Mouse (Mus musculus) c-Kit-positive CD71-negative TER-119-negative erythroid progenitor cells, embryonic 14.5 days (primary cell): ENCODE measurements around the gene Spata32.

Source experiments
- DNase-seq: peaks from one replicate; pipeline ENCODE4 v3.0.0-alpha.2; 2013; ENCODE audit warnings: low read depth

Spata32 gene

DNA sequence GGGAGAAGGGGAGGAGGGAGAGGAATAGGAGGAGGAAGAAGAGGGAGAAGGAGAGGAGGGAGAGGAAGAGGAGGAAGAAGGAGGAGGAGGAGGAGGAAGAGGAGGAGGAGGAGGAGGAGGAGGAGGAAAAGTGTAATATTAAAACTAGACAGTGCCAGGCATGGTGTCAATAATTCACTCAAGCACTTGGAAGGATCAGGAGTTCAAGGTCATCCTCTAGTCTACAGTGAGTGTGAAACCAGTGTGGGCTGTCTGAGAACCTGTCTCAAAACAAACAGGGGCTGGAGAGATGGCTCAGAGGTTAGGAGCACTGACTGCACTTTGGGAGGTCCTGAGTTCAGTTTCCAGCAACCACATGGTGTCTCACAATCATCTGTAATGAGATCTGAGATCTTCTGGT is 15.9 kb downstream of the Spata32 start:
- no peak for DNase-seq

DNA sequence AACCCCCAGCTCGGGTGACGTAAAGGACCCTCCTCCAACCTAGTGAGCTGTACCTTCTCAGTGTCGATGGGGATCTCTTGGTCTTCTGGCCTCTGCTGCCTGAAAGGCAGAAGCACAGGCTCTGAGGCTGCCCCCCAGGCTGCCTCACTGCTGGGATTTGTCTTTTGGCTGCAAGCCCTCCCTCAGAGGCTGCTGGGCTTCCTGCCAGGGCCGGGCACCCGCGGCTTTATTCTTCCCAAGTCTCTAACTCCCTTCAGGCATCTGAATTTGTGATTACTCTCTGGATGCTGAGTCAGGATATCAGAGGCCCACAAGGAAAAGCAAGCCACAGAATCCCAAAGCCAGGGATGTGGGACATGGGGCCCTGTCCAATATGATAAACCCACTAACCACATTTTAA is 16.6 kb downstream of the Spata32 start:
- DNase-seq: no peak

DNA sequence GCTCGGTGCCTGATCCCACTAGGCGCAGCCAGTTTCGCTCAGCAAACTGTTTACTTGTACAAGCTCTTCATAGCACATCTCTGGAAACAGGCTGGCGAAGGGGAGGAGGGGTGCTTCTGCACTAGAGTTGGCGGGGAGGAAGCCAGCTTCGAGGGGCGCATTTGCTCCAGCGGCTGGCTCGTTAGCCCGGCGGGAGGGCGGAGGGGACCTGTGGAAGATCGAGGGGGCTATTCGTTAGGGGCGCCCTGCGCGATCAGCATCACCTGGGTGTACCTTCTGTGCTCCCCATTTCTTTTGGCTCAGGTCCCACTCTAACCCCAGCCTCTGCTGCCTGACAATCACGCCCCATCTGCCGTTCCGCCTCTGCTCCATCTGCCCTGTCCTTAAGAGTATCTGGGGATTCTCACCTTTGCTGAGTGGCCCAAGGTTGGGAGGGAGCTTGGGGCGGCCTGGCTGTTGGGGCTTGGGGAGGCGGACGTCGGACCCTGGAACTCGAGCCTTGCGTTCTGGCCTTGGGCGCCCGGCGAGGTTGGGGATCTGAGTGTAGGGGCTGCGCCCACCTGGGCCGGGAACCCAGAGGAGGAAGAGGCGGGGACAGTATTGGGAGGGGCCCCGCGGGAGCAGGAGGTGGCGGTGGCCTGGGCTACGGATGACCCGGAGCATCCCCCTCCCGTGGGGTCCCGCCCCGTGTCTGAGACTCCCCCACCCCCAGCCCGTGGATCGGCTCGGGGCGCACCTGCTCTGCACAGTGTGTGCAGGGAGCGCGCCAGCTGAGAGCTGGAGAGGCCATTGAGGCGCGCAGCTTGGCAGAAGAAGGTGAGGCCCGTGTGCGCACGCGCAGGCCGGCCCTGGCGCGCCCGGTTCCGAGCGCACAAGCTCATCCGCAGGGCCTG is 19.1 kb downstream of the Spata32 start:
- DNase-seq: no peak

DNA sequence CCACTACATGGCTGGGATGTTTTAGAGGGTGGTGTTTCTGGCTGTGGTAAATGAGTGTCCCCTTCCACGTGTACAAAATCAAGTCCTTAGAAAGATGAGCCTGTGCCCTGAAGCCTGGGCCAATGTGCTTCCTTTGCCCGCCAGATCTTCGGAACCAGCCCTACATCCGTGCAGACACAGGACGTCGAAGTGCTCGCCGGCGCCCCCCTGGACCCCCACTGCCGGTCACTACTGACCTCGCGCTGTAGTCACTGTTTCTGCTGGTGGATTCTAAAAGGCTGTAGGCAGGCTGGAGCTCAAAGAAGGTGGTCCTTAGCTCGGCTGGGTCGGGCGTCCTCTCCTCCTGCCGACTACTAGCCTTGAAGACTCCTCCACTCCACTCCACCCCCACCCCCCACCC is 19.9 kb downstream of the Spata32 start:
- no peak for DNase-seq

DNA sequence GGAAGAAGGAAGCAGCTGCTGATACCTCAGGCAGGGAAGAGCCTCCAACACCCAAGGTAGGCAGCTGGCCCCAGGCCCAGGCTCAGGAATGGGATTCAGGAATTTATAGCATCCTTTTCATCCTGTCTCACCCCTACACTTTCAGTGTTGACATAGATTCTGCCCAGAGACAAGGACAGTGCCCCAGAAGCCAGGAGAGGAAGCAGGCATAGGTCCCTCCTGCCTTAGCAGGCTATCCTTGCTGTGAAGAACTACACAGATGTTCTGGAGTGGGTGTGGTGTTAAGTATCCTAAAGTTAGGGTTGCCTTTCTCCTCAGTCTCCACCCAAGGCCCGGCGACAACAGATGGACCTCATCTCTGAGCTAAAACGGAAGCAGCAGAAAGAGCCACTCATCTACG is 20.9 kb downstream of the Spata32 start:
- no peak for DNase-seq

DNA sequence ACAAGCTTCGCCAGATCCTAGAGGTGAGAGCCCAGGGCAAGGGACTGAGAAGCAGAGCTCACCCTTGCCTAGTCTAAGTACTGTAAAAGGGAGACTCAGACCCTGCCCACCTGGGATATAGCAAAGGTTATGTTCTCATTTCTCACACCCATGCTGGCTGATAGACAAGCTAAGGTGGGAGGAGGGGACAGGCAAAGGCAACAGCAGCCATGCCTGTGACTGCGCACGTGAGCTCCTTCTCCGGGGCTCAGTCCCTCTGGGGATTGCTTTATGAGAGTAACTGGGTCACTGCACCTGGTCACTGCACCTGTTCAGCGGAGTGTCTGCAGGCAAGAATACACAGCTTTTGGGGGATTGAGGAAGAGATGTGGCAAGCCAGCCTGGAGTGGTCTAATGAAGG is 22.6 kb downstream of the Spata32 start:
- DNase-seq: no peak

DNA sequence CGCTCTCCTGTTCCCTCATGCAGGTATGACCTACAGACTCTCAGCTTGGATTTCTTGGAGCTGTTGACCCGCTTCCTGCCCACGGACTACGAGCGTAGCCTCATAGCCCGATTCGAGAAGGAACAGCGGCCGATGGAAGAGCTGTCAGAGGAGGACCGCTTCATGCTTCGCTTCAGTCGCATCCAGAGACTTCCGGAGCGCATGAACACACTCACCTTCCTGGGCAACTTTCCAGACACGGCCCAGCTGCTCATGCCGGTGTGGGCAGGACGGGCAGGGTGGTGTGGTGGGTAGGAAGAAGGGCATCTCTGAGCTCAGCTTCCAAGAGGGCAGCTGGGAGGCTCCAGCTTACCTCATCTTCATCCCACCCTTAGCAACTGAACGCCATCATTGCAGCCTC is 23.0 kb downstream of the Spata32 start:
- DNase-seq: no peak

DNA sequence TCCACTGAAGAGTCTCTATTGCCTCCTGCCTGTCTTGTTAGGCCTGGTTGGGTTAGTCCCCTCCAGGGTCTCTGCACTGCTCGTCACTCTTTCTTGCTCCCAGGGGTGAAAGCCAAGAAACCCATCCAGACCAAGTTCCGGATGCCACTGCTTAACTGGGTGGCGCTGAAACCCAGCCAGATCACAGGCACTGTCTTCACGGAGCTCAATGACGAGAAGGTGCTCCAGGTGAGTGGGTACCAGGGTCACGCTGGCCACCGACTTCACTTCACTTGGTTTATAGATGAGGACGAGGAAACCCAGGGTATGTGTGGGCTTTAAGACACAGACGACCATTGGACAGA is 24.4 kb downstream of the Spata32 start:
- DNase-seq: no peak

DNA sequence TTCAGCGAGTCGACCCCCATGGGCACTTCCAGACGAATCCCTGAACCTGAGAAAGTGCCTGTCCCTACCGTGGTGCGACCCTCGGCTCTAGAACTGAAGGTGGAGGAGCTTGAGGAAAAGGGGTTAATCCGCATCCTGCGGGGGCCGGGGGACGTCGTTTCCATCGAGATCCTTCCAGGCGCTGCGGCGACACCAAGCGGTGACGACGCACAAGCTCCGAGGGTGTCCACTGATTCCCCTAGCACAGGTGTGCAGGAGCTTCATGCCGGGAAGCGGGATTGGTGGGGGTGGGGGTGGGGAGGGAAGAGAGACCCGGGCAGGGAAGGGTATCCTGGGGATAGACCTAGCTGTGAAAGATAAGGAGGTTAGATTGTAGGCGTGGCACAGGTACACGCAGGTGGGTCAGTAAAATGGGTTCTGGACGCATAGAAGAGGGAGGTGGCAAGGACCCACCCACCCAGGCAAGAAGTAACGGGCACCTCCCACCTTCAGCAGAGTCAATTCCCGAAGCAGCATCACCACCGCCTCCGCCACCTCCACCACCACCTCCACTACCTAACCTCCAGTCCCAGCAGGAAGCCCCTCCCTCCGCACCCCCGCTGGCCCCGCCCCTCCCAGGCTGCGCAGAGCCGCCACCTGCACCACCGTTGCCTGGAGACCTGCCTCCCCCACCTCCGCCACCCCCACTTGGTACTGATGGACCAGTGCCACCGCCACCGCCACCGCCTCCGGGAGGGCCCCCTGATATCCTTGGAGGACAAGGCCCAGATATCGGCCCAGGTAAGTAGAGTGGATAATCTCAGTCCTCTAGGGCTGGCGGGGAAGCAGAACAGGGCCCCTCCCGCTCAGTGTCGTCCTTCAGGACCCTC is 25.0 kb downstream of the Spata32 start:
- no peak for DNase-seq

DNA sequence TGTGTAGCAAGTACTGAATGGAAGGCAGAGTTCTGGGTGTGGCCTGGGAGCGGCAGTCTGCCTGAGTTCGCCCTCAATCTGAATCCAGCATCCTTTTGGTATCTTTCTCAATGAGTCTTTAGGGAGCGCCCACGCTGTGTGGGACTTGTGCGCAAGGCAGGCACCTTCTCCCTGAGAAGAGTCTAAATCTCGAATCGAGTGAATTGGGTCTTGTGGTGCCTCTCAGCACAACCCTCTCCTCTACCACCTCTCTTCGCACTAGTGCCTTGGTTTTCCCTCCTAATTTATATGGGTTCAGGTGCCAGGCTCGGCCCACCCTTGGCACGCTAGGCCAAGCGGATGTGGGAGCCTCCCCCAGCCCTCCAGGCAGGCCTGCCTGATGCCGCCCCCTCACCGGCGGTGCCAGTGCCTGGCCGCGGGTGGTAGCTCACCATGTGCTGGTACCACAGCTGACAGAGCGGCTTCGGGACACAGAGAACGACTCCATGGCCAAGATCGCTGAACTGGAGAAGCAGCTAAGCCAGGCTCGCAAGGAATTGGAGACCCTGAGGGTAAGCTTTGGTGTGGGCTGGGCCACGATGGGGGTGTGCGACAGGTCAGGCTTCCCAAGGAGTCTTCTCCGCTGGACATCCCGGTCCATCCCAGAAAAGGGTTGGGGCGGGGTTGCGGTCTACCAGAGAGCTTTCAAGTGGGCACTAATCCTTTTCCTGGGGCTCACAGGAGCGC is 25.8 kb downstream of the Spata32 start:
- no peak for DNase-seq

DNA sequence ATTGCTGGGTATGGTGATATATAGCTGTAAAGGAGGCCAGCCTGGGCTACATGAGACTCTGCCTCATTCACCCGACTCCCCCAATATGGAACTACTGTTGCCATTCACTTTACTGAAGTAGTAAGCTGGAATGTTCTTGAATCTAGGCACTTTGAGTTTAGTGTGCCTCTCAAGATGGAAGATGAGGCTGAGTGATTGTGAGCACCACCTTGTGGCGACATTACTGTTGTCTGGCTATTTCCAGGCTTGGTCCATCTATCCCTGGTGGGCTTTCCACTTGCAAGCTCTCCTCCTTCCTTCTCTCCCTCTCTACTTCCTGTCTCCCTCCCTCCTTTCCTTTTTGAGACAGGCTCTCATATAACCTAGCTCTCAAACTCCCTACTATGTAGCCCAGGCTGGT is 33.3 kb downstream of the Spata32 start:
- no peak for DNase-seq

DNA sequence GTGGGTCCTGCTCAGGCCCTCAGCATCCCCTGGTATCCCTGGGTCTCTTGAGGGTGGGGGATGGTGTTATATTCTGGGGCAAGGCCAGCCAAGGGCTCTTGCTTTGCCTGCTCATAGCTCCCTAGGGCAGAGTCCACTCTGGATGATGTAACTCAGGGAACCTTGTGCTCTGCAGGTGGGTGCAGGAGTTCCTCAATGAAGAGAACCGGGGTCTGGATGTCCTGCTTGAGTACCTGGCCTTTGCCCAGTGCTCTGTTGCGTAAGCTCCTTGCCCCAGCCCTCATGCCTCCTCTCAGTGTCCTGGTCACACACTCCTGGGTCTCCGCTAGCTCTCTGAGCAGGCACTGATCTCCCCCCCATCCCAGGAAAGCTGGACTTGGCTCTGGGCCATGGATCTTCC is 36.3 kb downstream of the Spata32 start:
- DNase-seq: no peak

DNA sequence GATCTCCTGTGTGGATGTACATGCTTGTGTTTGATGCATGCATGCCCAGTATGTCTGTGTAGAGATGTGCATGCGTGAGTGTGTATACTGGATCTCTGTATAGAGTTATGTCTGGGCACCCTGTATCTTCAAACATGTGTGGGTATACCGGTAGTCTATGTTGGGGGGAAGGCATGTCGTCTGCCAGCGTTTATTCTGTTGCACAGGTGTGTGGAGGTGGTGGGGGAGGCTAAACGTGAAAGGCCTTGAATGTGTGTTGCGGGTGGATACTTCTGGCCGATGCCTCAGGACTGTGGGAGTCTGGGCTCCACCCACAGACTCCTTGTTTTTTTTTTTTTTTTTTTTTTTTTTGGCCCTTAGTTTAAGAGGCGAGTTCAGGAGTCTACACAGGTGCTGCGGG is 36.9 kb downstream of the Spata32 start:
- no peak for DNase-seq

DNA sequence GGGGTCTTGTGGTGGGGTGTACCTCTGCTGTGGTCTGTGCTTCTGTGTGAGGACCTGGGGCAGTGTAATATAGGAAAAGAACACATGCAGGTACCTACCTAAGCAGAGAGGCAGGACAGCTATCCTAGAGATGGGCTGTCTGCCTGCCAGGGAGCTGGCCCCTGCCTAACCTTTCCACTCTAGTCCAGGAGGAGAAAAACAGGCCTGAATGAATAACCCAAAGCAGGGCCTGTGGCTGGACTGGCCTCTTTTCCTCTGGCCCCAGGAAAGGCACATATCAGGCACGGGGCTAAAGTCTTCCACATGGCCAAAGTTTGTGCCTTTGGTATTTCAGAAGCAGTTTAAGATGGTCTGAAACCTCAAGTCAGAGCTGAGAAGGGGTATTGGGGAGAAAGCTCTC is 37.8 kb downstream of the Spata32 start:
- DNase-seq: no peak

DNA sequence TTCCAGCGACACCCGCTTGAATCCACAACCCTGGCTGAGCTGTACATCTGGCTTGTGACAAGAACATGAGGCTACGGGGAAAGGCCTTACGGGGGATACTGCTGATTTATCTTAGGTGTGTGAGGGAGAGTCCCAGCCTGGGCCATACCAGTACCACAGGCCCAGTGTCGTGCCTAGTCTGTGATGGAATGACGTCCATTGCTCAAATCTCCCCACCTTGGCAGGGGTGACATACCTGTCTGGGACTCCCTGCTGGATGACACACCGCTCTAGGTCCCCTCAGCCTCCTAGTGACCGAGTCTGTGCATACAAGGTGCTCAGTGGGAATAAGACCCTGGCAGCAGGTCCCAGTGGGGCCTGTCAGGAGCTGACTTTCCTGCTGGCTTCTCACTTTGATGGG is 39.5 kb downstream of the Spata32 start:
- DNase-seq: no peak

DNA sequence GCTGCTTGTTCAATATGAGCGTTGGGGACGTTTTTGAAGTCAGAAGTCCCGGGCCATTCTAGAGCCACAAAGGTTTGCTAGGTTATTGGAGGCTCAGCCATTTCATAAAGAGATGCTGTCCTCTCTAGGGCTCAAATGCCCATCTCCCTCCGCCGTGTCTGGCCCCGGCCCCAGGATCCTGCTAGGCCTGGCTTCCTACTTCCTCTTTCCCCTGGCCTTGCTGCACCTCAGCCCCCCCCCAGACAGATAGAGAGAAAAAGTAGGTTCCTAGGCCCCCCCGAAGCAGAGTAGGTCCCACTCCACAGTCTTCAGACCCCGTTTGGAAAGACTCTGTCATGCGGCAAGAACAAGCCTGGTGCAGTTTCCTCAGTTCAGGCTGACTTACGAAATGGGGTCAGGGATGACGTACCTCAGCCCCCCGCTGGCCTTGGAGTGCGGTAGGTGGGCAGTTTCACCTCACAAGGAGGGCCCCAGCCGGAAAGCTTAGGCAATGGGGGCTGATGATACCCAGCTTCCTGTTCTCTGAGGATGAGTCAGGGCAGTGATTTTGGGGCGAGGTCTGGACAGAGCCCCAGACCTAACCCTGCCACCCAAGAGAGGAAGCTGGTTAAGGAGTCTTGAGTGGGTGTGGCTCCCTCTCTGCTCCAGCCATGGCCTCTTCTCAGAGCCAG is 40.3 kb downstream of the Spata32 start:
- DNase-seq: peak; percentile 68

DNA sequence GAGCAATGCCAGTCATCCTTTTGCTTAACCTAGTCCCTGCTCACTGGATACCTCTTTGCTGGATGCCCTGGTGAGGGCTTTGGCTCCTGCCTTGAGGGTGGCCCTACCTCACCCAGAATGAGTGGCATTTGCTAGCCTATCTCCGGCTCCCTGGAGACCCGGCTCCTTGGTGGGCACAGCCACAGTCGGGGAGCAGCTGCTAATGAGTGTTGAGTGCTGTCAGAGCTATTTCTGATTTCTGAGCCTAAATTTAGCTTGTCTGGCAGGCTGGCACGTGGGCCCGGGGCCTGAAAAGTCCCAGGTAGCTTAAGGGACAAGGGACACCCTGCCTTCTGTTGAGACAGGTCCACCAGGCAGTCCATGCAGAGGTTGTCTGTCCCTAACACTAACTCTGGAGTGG is 41.0 kb downstream of the Spata32 start:
- no peak for DNase-seq

DNA sequence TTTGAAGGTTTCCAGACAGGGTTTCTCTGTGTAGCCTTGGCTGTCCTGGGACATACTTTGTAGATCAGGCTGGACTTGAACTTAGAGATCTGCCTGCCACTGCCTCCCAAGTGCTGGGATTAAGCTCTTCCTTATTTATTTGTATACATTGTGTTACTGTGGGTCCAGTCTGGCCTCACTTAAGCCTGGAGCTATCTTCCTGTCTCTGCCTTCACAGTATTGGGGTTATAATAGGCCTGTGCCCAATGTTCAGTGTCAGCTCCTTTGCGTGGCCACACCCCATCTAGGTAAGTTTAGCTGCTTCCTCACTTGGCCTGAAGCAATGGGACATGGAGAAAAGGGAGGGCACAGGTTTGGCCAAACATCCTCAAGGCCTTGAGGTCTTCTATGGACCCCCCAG is 41.7 kb downstream of the Spata32 start:
- DNase-seq: no peak

DNA sequence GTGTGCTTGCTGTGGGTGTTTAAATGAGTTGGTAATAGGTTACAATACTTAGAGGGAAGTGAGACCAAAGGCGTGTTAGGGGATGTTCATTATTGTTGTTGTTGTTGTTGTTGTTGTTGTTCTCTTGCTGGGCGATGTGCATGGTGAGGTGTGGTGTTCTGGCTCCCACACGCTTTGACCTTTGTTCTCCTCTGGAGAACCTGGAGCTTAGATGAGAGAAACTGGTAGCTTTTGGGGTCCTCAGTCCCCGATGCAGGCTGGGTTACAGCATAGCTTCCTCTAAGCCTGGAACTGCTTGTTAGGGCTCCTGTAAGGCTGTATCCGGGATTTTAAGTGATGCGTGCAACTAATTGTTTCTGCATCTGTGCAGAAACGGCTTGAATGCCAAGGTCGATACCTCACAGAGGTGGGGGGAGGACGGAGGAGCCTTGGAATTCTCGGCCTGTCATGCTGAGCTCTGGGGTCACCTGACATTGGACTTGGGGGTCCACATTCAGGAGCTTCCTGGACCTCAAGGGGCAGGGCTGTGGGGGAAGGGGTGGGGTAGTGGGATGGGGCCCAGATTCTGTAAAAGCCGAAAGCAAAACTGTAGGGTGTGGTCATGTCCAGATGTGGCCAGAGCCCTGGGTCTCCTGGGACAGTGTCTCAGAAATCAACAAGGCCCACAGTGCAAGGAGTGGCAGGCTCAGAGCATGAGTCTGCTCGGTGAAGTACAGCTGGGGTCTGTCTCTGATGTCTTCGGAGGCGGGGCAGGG is 42.4 kb downstream of the Spata32 start:
- no peak for DNase-seq

DNA sequence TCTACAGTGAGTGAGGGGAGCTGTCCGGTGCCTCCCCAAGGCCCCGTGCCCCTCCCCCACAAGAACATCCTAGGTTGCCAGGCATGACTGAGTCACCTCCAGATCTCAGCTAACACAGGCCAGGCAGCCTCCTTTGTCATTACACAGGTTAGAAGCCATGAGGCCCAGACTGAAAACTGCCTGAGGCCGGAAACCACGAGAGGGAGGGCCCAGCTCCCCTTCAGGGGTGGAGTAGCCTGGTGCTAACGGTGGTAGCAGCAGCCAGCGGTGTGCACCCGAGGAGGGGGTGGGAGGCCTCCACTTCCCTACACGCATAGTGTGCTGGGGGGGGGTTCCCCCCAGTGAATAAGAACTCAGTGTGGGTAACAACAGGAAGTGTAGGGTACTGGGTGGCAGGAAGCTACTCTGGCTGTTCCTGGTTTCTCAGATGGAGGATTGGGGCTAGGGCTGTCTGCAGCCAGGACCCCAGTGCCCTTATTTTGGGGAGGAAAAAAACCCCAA is 43.3 kb downstream of the Spata32 start:
- DNase-seq: peak; percentile 84

DNA sequence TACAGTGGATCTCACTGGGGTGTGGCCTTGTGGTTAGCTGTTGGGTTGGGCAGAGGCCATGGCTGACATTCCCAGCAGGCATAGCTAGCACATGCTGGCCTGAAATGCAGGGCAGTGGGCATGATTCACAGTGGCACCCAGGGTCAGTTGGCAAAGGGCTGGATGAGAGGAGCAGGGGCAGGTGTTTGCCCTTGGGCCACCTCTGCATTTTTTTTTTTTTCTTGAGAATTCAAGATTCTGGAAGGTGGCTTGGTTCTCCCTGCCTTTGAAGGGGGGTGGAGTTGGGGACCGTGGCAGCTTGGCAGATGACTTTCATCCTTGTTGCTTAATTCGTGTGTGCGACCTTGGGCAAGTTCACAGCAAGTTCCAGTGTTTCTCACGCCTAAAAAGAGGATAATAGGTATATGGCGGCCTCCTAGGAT is 43.8 kb downstream of the Spata32 start:
- no peak for DNase-seq
